Mouse (Mus musculus) testis, adult 2 months (tissue): Measurements from ENCODE around the gene Dedd2.

Experiments
- CTCF ChIP-seq: fragments of 200-500 bp; IDR thresholded peaks from 2 replicates; pipeline ENCODE4 v1.5.1; 2012; ENCODE audit warnings: low read depth, mild to moderate bottlenecking, inconsistent platforms, low read length, moderate library complexity; ENCODE audit not compliant: control insufficient read depth, insufficient read depth, insufficient replicate concordance
- POLR2A ChIP-seq: fragments of 200-500 bp; IDR thresholded peaks from 2 replicates; pipeline ENCODE4 v1.6.1; 2012; ENCODE audit warnings: low read depth, mild to moderate bottlenecking, inconsistent platforms, low read length, moderate library complexity; ENCODE audit not compliant: control insufficient read depth

- TF ChIP-seq POLR2A (no peak), CTCF (no peak)
These were observed 20.2 kb upstream of the Dedd2 start for GRCm38 (mm10) chr7:25240631-25241030.
